In the genomic region with DNA sequence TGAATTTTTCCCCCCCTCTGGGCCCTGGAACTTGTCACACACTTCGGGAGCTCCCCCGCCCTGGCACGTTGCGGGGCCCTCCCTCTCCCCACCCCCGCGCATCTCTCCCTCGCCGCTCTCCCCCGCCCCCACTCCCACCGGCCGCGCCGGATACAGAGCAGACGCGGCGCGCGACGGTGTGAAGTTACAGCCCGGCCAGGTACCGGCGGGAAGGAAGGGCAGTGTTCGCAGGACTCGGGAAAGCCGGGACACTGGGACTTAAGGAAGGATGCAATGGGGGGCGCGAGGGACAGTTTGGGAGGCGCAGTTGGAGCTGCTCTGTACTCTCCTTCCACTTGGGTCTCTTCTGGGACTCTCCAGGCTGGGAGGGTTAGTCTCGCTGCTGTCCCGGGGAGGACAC, we compare ENCODE assay signal across 8 mouse cellular contexts. TPM values are rescaled to one million over a fixed set of nuclear protein-coding genes. Genes with fewer than 3 reads are reported as not detected.
DNase-seq lines count a peak whose midpoint lies in the region; ATAC-seq and TF ChIP-seq lines count a peak whose summit lies in the region.

No protein-coding gene starts in this region.

- H3K9ac ChIP-seq in liver, postnatal 0 days (replicated peaks), result peak overlapping the region; percentile 80

- peaks cover 4% of the 10 kb centered on the region for H3K36me3 ChIP-seq in hindbrain, embryonic 10.5 days
- H3K36me3 ChIP-seq in liver, postnatal 0 days (replicated peaks; ENCODE audit: insufficient read depth, low read length), result peaks cover 5% of the 10 kb centered on the region; the same call in 1 of the 2 replicates

- H3K4me1 ChIP-seq in cerebellum, adult 2 months (ENCODE audit: control insufficient read depth, insufficient read depth, low read length), result no peaks in the 10 kb centered on the region; the same call in 1 of the 2 replicates
- H3K4me1 ChIP-seq in hindbrain, embryonic 10.5 days (replicated peaks), result peaks cover 54% of the 10 kb centered on the region
- peaks cover 32% of the 10 kb centered on the region for H3K4me1 ChIP-seq in liver, postnatal 0 days (ENCODE audit: insufficient read depth)

- TF ChIP-seq EP300 in liver, postnatal 0 days (IDR thresholded peaks at IDR 0.05; ENCODE audit: low read depth), result no peak

- H3K27ac ChIP-seq in cerebellum, adult 2 months (ENCODE audit: insufficient read depth, low read length), result no peak overlapping the region
- H3K27ac ChIP-seq in hindbrain, embryonic 10.5 days, result peak overlapping the region; percentile 95
- peak overlapping the region; percentile 74 for H3K27ac ChIP-seq in liver, postnatal 0 days (ENCODE audit: low read depth)

- peak overlapping the region; percentile 61 for H3K4me3 ChIP-seq in cerebellum, adult 2 months (replicated peaks; ENCODE audit: insufficient read depth, low read depth, low read length)
- peak overlapping the region; percentile 79 for H3K4me3 ChIP-seq in hindbrain, embryonic 10.5 days
- peak overlapping the region; percentile 71 for H3K4me3 ChIP-seq in liver, postnatal 0 days (ENCODE audit: low read depth, low read length)

- no peaks in the 10 kb centered on the region for H3K9me3 ChIP-seq in hindbrain, embryonic 10.5 days
- no peaks in the 10 kb centered on the region for H3K9me3 ChIP-seq in liver, postnatal 0 days (ENCODE audit: low read length)

- DNase-seq in cerebellum, adult 2 months, result peak in 1 of 2 experiments; percentile 13
- DNase-seq in cerebellum, adult 11 months, result no peak
- DNase-seq in right cerebral cortex, adult 18-20 months, result peak; percentile 61
- DNase-seq in right cerebral cortex, postnatal 25 days, result no peak
- DNase-seq in hindbrain, embryonic 10.5 days (ENCODE audit: low spot score), result no peak
- DNase-seq in liver, postnatal 0 days, result peak; percentile 67
- DNase-seq in right cerebral cortex, postnatal 4 days, result peak; percentile 81

- peak overlapping the region; percentile 92 for H3K4me2 ChIP-seq in liver, postnatal 0 days (ENCODE audit: low read depth, low read length)

- WGBS in cerebellum, adult 2 months, result 2% methylated on average over 30 of the region's 30 CpGs
- under 1% methylated on average over 30 of the region's 30 CpGs for WGBS in hindbrain, embryonic 10.5 days
- WGBS in liver, postnatal 0 days (ENCODE audit: insufficient replicate concordance), result 1% methylated on average over 29 of the region's 30 CpGs

- H3K27me3 ChIP-seq in cerebellum, adult 2 months (ENCODE audit: control insufficient read depth, insufficient read depth, low read length), result peaks cover 23% of the 10 kb centered on the region; the same call in 1 of the 2 replicates
- peaks cover 34% of the 10 kb centered on the region; the same call in 1 of the 2 replicates for H3K27me3 ChIP-seq in hindbrain, embryonic 10.5 days (ENCODE audit: insufficient read depth, poor library complexity, severe bottlenecking)
- H3K27me3 ChIP-seq in liver, postnatal 0 days (ENCODE audit: insufficient read depth, low read length), result peaks cover 24% of the 10 kb centered on the region

- ATAC-seq in liver, postnatal 0 days, result peak; percentile 30
- ATAC-seq in activated CD4-positive, CD25-positive, alpha-beta regulatory T cell, adult 4 months, result no peak

- TF ChIP-seq POLR2A in cerebellum, adult 2 months (IDR thresholded peaks at IDR 0.05; ENCODE audit: borderline replicate concordance, insufficient read depth, low read length), result no peak

- TF ChIP-seq CTCF in cerebellum, adult 2 months (IDR thresholded peaks at IDR 0.05; ENCODE audit: borderline replicate concordance, insufficient read depth, low read depth, low read length), result no peak
- no peak for TF ChIP-seq CTCF in liver, postnatal 0 days (IDR thresholded peaks at IDR 0.05; ENCODE audit: low read depth)

RNA-seq across cellular contexts. Expression of a gene that starts 2.7 kb away (rescaled TPM):
- 9.5 and 10.4 TPM in 2 replicates for polyA plus RNA-seq in cerebellum, adult 2 months (2012; rRNA removed)
- 20.7 and 54.9 TPM in 2 replicates for polyA plus RNA-seq in hindbrain, embryonic 10.5 days (2016; fragmentation: Nextera tagmentation; extraction: Ambion mirVana)
- polyA plus RNA-seq in liver, postnatal 0 days (2015; fragmentation: Nextera tagmentation; extraction: Ambion mirVana), result 6.6 and 10.3 TPM in 2 replicates
- under 1 TPM; 0.37 to 0.96 TPM for polyA plus RNA-seq in activated CD4-positive, CD25-positive, alpha-beta regulatory T cell, adult 4 months (2017; shearing (Covaris generic))

RNA-seq across cellular contexts. Expression of a gene that starts 5.7 kb away (rescaled TPM):
- polyA plus RNA-seq in cerebellum, adult 2 months (2012; rRNA removed), result 0.21 TPM in 1 of 2 replicates, not detected in the other
- polyA plus RNA-seq in hindbrain, embryonic 10.5 days (2016; fragmentation: Nextera tagmentation; extraction: Ambion mirVana), result not detected in 2 replicates
- not detected in 2 replicates for polyA plus RNA-seq in liver, postnatal 0 days (2015; fragmentation: Nextera tagmentation; extraction: Ambion mirVana)
- not detected for polyA plus RNA-seq in activated CD4-positive, CD25-positive, alpha-beta regulatory T cell, adult 4 months (2017; shearing (Covaris generic))

Comparison
In these comparisons a context has a peak if more than half of its experiments do, and no peak if none do; other contexts are left out.
1. DNase-seq: peak in right cerebral cortex, adult 18-20 months (single experiment), liver, postnatal 0 days (single experiment) and right cerebral cortex, postnatal 4 days (single experiment); none in cerebellum, adult 11 months (single experiment), right cerebral cortex, postnatal 25 days (single experiment) and hindbrain, embryonic 10.5 days (single experiment).
2. Peak in every context shown above with its lines, with median percentiles within 50 percentile points of each other: H3K4me3 ChIP-seq.